Mouse (Mus musculus): ENCODE measurements at regions not wholly inside any gene's neighbourhood (a gene's known extent, or its start where the extent isn't known, plus 50 kb on each side); places are given as distances from the start of the nearest gene placed in this dataset.
"Not testable (repeated sequence)": the region's sequence is repeated elsewhere in the genome, so short reads cannot be mapped to it uniquely, and the experiment has no call there.

DNA sequence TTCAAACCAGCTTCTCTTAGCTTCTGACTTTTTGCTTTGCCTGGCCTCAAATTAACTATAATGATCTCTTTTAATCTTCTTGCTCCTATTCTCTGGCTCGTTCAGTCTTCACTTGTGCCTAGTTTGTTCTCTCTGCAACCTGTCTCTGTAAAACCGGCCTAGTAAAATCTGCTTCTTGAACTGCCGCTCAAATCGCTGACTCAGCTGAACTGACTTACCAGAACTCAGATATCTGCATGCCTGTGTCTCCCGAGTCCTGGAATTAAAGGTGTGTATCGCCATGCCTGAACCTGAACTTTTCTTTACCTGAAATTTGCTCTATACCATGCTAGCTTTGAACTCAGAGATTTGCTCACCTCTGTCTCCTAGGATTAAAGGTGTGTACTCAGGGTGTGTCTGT is 212.2 kb downstream of the Glrx3 start:
- DNase-seq: no peak

DNA sequence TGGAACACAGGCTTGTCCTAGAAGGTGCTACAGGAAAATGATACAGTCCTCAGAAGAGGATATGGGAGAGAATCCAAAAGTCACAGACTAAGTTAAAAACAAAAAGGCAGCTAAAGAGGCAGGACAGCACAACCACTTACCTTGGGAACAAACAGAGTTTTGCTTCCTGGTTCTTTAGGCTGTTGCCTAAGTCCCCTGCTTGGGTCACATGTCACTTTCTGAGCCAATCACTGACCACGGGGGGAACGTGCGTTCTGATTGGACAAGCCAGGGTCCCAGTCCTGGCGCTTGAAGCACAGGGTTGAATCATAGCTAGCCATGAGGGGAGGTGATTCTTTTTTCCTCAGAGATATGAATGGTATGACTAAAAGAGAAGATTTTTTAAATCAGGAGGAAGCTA is 216.4 kb downstream of the Glrx3 start:
- DNase-seq: no peak

DNA sequence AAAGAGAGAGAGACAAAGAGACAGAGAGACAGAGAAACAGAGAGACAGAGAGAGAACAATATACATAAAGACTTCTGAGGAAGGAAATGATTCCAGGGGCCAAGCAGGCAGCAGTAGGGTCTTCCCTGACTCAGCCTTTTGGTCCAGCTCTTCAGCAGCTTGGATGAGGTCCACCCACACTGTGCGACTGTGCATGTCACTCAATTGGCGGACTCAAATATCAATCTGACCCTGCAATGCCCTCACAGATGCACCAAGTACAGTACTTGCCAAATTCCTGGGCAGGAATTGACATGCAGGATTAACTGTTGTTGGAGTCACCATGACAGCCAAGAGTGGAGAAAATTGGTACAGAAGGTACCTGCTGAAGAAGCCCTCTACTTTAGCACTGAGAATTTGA is 229.8 kb downstream of the Glrx3 start:
- DNase-seq: no peak

- DNase-seq: no peak
Measured at GRCm38 (mm10) chr7:137671156-137671555, 233.7 kb downstream of the Glrx3 start.

DNA sequence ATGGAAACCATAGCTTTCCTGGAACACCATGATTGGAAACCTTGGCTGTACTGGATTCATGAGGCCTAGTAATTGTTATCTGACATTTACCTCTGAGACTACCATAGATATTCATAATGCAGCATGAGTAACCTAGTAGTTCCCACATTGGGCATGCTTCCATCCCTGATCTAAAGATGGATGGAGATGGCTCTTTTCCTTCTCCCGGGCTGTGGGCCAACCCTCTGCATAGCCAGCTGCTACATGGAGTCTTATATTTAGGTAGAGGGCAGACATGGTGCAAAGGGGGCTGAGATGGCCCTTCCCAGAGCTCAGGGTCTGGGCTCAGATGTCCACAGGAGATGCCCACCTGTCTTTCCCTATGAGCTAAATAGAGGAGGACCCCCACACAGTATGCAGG is 237.2 kb downstream of the Glrx3 start:
- DNase-seq: peak; percentile 19

- DNase-seq: peak; percentile 28
Measured at GRCm38 (mm10) chr7:137675381-137675780, 238.0 kb downstream of the Glrx3 start.

DNA sequence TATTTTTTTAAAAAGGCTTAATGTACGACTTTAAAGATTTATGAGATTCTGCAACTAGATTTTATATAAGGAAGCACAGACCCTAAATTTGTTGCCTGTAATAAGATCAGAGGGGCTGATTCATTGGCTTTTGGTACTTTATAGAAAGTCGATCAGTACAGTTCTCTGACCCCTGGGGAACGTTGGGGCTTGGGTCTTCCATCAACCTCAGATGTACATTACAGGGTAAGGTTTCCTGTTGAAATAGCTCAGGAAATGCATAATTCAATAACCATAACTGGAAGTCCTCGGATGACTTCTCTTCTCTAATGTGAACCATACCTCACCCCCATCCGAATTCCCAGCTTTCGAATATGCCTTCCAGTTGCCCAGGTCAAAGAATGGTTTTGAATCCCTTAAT is 247.4 kb downstream of the Glrx3 start:
- no peak for DNase-seq

DNA sequence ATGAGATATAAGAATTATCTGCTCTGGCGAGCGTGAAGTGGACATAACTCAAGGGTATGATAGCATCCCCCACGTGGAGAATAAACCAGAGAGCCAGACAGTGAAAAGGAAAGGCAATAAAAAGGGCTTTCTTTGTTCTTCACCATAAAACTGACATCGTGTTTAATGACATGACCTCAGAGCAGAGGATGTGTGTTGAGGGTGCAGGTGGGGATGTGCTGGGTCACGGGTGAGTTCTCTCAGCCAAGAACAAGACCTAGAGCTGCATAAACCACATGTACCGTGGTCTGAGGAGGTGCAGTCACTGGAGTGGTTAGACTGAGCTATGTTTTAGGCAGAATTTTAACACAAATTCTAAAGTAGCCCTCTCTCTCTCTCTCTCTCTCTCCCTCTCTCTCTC is 247.9 kb downstream of the Glrx3 start:
- DNase-seq: no peak

GRCm38 (mm10) chr7:137696831-137697230 is 259.4 kb downstream of the Glrx3 start:
- DNase-seq: no peak

GRCm38 (mm10) chr7:137698501-137698900 is 261.1 kb downstream of the Glrx3 start:
- not testable (repeated sequence) for DNase-seq

DNA sequence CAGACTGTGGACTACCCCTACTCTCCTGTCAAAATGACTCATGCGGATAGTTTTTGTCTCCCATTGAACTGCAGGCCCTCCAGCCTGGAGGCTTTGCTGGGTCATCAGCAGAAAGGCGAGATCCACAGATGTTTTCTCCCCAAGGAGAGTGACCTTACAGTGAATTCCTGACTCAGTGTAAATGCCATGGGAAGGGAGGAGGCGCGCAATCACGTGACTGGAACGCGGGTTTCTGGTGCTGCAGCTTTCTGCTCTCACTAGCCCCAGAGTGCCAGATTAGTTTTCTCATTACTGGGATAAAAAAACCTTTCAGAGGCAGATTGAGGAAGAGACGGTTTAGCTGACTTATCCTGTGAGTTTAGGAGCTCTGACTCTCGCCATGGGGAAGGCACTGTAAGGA is 275.4 kb downstream of the Glrx3 start:
- no peak for DNase-seq

DNA sequence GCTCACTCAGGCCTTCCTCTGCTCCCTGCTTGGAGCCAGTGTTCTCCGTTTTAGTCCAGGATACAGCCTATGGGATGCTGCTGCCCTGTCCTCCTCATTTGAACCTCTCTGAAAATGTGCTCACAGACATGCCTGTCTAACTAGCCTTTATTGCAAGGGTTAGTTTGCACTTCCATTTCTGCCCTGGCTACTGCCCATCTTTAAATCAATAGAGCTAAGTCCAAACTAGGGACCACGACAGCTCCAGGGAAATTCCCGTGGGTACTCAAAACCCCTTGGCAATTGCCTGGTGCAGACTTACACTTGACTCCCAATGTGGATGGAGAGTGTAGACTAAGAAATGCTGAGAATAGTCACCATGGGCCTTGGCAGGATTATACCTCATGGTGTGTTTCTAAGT is 276.4 kb downstream of the Glrx3 start:
- DNase-seq: no peak

DNA sequence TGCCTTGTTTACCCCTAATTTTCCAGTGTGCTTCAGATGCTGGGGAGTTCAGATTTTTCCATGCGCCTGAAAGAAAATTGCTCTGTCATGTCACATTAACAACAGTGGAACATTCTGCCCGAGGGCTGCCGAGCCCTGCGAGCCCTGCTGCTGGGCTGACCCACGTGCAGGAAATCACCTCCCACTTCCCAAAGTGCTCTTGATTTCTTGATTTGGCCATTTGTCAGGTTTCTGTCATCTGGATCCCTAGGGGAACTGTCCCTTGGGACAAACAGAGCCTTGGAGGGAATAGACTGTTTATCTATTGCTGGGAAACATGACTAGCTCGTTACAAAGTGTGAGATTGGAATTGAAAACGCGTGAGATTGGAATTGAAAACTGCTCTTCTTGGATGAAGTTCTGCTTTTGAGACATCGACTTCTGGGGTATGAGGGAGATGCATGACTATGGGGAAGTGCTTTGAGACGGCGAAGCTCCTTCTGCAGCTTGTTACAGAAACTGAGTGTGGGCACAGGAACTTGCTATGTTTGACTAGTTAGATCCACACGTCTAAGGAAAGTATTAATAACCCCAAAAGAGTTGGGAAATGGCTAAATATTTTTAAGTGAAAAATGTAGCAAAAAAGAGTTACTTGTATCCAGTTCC is 277.0 kb downstream of the Glrx3 start:
- peak; percentile 28 for DNase-seq

DNA sequence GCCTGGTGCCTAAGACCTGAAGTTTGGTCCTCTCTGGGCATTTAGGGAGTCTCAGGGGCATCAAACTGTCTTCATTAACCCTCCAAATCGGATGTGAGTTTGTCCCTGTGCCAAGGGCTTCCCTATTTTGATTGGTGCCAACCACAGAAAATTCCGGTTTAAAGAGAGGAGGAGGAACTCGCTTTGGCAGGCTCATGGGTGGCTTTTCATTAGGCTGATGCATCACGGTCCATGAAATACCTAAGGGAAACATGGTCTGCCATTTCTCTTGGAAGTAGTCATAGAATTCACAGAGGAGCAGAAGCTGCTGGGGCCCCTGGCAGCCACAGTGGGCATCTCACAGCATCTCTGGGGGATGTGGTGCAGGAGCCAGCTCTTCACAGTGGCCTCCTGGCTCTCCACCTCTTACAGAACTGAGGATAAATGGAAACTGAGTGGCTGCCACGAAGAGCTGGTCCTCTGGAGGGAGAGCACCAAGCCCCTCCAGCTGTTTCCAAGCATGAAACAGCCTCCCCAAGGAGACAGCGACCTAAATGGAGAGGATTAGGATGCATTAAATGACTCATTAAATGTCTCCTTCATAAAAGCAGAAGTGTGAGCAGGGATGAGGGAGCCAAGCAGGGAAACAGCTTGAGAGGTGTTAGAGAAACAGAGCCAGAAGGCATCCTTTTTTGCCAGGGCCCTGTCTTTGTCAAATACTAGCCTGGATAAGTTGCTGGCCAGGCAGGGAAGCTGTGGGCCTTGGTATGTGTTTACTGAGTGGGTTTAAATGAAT is 277.9 kb downstream of the Glrx3 start:
- DNase-seq: peak; percentile 19

- DNase-seq: no peak
Measured at GRCm38 (mm10) chr7:137723361-137724040, 286.1 kb downstream of the Glrx3 start.

DNA sequence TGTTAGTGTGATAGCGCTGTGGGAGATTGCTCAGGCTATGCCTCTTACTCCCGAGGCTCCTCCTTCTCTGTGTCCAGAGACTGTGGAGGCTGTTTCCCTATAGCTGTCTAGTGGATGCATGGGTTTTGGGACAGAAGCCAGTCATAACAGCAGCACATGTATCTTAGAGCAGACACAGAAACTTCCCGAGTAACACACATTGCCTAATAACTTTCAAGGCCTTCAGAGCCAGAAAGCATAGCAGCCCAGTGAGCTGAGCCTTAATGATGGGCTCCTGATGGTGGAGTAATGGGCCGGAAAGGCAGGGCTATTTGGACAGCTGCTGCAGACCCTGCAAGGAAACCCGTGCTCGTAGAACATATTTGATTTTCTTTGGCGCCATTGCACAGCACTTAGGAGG is 288.6 kb downstream of the Glrx3 start:
- no peak for DNase-seq

DNA sequence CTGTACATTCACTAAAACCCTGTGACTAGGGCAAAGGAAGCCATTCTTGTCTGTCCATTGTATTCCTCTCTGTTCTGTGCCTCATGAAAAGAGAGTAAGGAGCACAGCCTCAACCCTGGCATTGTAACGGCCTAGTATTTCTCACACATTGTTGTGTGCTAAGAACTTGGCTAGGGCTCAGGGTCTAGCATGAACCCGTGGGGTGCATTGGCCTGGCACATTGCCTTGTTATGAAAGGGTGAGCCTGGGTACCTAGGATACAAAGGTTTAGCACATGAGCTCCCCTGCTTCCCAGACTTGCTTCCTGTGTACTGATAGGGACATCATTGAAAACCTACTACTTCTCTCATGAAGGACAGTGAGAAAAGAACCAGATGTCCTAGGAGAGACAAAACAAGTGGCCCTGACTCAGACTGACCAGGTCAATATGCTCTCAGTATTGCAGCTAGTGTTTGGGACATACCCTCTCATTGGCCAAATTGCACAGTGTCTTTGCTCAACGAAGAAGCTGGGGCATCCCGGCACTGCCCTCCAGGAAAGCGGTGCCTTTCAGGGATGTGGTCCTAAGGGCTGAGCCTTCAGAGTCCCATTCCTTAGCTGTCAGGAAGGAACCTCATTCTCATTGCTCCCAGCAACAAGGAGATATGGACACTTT is 298.6 kb downstream of the Glrx3 start:
- DNase-seq: no peak

DNA sequence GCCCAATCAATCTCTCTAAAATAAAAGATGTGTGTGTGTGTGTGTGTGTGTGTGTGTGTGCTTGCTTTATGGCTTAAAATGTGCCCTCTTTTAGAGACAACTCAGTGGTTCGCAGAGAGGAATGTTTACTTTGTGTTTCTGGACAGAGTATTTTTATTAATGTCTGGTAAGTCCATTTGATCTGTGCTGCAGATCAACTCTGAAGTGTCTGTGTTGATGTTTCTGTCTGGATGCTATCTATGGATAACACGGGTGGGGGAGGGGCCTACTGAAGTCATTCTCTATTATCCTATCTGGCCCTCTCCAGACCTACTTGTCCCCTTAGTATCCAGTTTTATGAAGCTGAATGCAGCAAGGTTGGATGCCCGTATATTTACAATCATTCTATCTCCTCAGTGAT is 304.3 kb downstream of the Glrx3 start:
- no peak for DNase-seq

DNA sequence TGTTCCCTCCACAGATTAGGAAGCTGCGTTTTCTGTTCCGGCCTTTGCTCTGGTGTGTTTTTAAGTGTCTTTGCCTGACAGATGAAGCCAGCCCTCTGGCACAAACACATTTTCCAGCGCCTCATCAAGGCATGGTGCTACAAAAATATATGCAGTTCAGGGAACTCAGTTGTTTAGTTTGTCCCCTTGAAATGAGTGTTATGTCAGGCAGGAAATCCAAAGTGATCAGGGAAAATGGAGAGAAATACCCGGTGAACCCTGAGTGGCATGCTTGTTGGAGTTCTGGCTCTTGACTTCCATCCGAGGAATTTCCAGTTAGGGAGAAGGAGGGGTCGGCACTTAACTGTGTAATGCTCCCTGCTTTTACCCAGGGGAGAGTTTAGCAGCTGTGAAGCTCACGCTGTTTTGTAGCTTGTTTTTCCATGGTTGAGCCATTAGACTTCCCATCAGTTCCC is 304.9 kb downstream of the Glrx3 start:
- DNase-seq: no peak

GRCm38 (mm10) chr7:137745575-137745974 is 308.2 kb downstream of the Glrx3 start:
- DNase-seq: no peak

GRCm38 (mm10) chr7:137745991-137746390 is 308.6 kb downstream of the Glrx3 start:
- no peak for DNase-seq

DNA sequence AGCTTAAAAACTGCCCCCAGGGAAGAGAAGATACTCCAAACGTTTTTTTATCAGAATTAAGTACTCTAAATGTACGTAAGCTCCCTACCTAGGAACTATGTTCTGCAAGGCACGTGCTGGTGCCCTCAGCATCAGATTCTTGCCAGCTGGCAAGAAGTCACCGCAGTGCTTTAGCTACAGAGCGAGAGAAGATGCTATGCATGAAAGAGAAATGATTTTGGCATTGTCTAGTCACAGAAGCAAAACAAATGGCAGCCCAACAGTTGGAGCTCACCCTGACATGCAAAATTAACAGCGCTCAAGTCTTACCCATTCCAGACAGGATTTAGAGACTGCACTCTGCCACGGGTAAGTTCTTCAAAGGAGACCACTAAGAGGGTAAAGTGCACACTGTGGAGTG is 311.5 kb downstream of the Glrx3 start:
- DNase-seq: no peak

GRCm38 (mm10) chr7:137750741-137751140 is 313.3 kb downstream of the Glrx3 start:
- DNase-seq: no peak
